ENCODE assay signal across 7 mouse cellular contexts in the genomic region with DNA sequence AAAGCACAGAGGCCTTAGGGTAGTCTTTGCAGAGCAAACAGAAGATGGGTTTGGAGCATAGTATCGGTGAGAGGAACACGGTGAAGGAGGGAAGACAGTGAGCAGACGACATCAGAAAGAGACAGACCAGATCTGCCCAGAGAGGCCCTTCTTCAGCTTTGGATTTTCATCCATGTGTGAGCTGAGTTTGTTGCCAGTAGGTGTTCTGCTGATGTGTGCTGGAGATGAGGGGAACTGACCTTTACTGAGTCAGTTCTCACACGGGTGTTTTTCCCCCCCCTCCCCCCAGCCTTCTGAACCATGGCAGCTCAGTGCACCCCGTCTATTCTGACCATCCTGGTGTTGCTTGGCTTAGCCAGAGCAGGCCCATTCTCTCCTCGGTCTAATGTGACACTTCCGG. TPM values are rescaled to one million over a fixed set of nuclear protein-coding genes. Genes with fewer than 3 reads are reported as not detected.
A peak's percentile ranks its signal among the peaks of the same experiment; 100 is the strongest.
DNase-seq lines count a peak whose midpoint lies in the region; ATAC-seq lines count a peak whose summit lies in the region.

A gene (plus strand): TSS at position 301 of the 400 bp plus-strand sequence.

- no peaks in the 10 kb centered on the region; the same call in 1 of the 2 replicates for H3K4me1 ChIP-seq in brown adipose tissue, adult 24 weeks (ENCODE audit: control insufficient read depth, insufficient read depth, insufficient read length, low read length)
- peaks cover 24% of the 10 kb centered on the region for H3K4me1 ChIP-seq in heart, embryonic 13.5 days
- peaks cover 15% of the 10 kb centered on the region for H3K4me1 ChIP-seq in limb, embryonic 15.5 days

- H3K36me3 ChIP-seq in heart, embryonic 13.5 days: no peaks in the 10 kb centered on the region
- H3K36me3 ChIP-seq in limb, embryonic 15.5 days: no peaks in the 10 kb centered on the region

- ATAC-seq in heart, embryonic 13.5 days (ENCODE audit: extremely low read depth, insufficient number of reproducible peaks, low FRiP score, low TSS enrichment): no peak
- no peak for ATAC-seq in limb, embryonic 15.5 days (ENCODE audit: insufficient number of reproducible peaks, low FRiP score, low TSS enrichment, low read depth)

- 56% methylated on average over 7 of the region's 7 CpGs for WGBS in heart, embryonic 13.5 days
- WGBS in limb, embryonic 15.5 days: 62% methylated on average over 7 of the region's 7 CpGs

- no peak within 1 kb of the TSS for H3K27ac ChIP-seq in brown adipose tissue, adult 24 weeks (replicated peaks; ENCODE audit: low read depth, low read length)
- H3K27ac ChIP-seq in heart, embryonic 13.5 days (replicated peaks): no peak within 1 kb of the TSS
- no peak within 1 kb of the TSS for H3K27ac ChIP-seq in limb, embryonic 15.5 days

- 0 out of 2 replicates have a peak within 1 kb of the TSS, but pooled peaks have one; percentile 16 for H3K4me3 ChIP-seq in brown adipose tissue, adult 24 weeks (ENCODE audit: insufficient read depth, low read depth, low read length)
- peak within 1 kb of the TSS; percentile 44 for H3K4me3 ChIP-seq in heart, embryonic 13.5 days
- peak within 1 kb of the TSS; percentile 35 for H3K4me3 ChIP-seq in limb, embryonic 15.5 days

- peaks cover 90% of the 10 kb centered on the region for H3K27me3 ChIP-seq in heart, embryonic 13.5 days (replicated peaks)
- peaks cover 61% of the 10 kb centered on the region for H3K27me3 ChIP-seq in limb, embryonic 15.5 days

- H3K4me2 ChIP-seq in heart, embryonic 13.5 days: peak within 1 kb of the TSS; percentile 69
- peak within 1 kb of the TSS; percentile 54 for H3K4me2 ChIP-seq in limb, embryonic 15.5 days

- H3K9me3 ChIP-seq in heart, embryonic 13.5 days: 0 out of 2 replicates have a peak, but pooled peaks cover 5% of the 10 kb centered on the region
- H3K9me3 ChIP-seq in limb, embryonic 15.5 days: 0 out of 2 replicates have a peak, but pooled peaks cover 3% of the 10 kb centered on the region

- DNase-seq in adrenal gland, adult 8-10 months: no peak
- DNase-seq in retina, embryonic 14.5 days (ENCODE audit: low spot score): no peak
- no peak for DNase-seq in spleen, postnatal 14 days (ENCODE audit: low spot score in 2 of 2)
- DNase-seq in cerebellum, postnatal 10 days: no peak

- H3K9ac ChIP-seq in heart, embryonic 13.5 days: peak within 1 kb of the TSS; percentile 69
- peak within 1 kb of the TSS; percentile 11; the same call in 1 of the 2 replicates for H3K9ac ChIP-seq in limb, embryonic 15.5 days

RNA-seq across cellular contexts. Expression of the gene that starts here (rescaled TPM):
- 10 to 100 TPM; 27.6 to 54.1 (median 41.4) TPM for total RNA-seq in adrenal gland, adult 8-10 months (2022)
- 9.7 and 10.1 TPM in 2 replicates for polyA plus RNA-seq in brown adipose tissue, adult 24 weeks (2012; ENCODE audit: insufficient read depth, insufficient read length, missing spikeins)
- polyA plus RNA-seq in heart, embryonic 13.5 days (2015; fragmentation: Nextera tagmentation; extraction: Ambion mirVana): 1.3 and 1.4 TPM in 2 replicates
- polyA plus RNA-seq in limb, embryonic 15.5 days (2015; fragmentation: Nextera tagmentation; extraction: Ambion mirVana): 1.9 and 4.2 TPM in 2 replicates
